Mouse (Mus musculus) lung, postnatal 36 days (tissue): ENCODE data around the gene Nacc1.

Experiments used
- DNase-seq: peaks from one replicate; pipeline ENCODE4 v3.0.0; 2022; ENCODE audit warnings: mixed read lengths

The Nacc1 gene

DNA sequence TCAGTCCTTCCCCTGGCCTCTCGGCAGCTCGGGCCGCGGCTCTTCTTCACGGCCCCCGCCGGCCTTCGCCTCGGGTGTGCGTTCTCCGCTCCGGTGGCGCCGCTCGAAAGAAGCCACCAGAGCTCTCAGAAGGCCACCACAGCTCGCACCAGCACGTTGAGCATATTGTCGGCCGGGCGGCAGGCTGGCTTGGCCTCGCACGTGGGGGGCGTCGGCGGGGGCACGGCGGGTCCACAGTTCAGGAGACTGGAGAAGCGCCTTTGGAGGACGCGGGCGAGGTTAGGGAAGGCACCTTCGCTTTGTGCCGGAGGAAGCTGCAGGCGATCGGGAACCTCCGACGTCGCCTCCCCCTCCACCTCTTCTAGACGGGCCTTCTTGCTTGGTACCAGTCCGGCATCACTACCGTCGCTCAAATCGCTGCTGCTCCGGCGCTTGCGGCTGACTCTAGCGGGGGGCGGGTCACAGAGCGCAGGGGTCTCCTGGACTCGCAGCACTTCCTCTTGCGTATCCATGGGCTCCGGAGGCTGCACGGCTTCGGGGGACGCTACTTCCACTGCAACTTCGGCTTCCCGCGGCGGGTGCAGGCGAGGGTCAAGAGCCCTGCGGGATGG, 25.6 kb downstream of the Nacc1 start:
- peak; percentile 35 for DNase-seq

- DNase-seq = peak; percentile 98
Measured at GRCm38 (mm10) chr8:84661458-84661871, 26.2 kb downstream of the Nacc1 start.

GRCm38 (mm10) chr8:84660819-84661457, 26.7 kb downstream of the Nacc1 start:
- peak; percentile 86 for DNase-seq

DNA sequence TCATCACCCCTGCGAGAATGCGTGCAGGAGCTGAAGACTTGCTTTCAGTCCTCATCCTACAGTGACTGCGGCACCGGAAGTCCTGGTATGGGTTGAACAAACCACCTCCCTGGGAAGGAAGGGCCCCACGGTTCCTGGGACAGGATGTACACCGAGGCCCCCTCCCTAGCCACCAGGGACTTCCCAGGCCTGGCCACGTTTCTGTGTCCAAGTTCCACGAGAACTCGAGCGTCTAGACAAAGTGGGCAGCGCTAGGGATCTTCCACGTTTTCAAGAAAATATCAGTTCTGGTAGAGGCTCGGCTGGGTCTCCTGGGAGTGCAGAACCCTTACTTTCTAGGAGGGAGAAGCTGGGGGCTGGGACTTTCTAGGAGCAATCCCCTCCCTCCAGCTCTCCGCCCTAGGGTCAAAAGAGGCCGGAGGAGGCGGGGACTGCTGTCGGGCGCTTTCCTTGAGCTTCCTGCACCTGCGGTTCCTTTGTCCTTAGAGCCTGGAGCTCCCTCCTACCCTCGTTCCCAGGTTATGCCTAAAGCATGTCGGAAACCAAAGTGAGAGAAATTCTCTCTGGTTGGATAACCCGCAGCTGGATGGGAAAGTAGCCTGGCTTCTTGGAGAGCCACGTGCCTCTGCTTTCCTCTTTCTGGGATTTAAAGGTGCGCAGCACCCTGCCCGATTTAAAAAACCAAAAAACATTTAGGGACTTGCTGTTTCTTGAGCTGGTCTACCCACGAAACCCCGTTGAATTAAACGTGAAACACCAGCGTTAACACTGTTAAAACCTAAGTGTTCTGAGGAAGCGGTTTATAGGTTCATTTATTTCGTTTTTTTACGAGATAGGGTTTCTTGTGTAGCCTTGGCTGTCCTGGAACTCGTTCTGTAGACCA, 27.5 kb downstream of the Nacc1 start:
- peak; percentile 87 for DNase-seq

GRCm38 (mm10) chr8:84658951-84659350, 28.7 kb downstream of the Nacc1 start:
- no peak for DNase-seq

DNA sequence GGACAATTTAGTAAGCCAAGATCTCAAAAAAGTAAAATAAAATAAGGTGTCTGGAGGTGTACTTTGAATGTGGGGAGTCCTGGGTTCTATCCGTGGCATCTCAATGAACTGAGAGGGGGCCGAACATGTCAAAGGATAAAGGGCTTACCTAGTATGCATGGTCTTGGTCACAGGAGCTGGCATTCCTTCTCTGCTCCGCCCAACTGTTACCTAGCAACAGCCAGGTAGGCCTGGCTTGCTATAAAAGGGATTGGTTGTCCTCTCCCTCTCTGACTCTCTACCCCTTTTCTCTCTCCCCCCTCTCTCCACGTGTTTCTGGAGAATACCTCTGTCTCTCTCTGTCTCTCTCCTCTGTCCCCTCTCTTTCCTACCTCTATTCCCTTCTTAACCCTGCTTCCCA, 30.0 kb downstream of the Nacc1 start:
- peak; percentile 62 for DNase-seq

GRCm38 (mm10) chr8:84657203-84657602, 30.5 kb downstream of the Nacc1 start:
- DNase-seq = no peak

- peak; percentile 96 for DNase-seq
Measured at GRCm38 (mm10) chr8:84656641-84657126, 31.0 kb downstream of the Nacc1 start.

GRCm38 (mm10) chr8:84656191-84656525, 31.5 kb downstream of the Nacc1 start:
- peak; percentile 49 for DNase-seq

DNA sequence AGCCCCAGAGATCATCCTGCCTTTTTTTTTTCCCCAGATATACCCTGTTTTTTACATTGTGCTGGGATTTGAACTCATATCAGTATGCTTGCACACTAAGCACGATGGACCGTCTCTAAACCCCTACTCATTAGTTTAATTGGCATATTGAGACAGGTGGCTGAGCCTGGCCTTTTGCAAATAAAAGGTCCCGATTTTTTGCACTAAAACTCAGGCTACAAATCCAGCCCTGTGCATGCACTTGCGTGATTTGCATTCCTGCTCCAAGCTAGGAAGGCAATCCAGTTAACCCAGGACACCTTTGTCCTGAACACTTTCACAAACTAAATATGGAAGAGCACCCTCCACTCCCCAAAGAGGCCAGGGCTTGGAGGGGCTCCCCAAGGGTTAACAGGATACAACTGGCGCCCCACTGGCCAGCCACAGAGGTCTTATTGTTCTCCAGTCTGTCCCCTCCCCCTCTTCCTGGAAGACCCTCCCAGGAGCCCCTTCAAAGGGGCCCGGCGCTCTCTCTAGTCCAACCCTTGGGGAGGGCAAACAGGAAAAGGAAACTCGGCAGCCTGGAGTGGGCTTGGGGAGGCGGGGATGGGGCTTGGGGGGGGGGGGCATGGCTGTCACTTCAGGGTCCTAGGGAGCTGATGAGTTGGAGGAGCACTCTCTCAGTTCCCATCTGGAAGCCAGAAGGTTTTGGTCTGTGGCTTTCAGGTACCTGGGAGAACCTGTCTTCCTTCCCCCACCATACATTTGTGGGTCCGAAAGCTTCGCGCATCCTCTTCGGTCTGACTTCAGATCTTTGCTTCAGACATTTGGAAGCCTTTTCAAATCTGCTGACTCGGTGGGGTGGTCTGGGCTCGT, 32.1 kb downstream of the Nacc1 start:
- DNase-seq = peak; percentile 63

DNA sequence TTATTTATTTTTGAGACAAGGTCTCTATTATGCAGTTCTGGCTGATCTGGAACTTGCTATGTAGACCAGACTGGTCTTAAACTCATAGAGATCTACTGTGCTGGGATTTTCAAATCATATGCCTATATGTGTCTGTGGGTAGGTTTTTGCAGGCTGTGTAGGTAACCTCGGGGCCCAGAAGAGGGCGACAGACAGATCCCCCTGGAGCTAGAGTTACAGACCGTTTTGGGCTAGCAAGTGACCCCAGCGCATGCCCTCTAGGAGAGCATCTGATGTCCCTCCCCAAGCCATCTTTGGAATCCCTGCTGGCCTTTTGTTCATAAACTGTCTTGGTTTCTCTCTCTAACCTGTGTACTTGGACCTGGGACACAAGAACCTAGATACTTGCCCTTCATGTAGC, 33.1 kb downstream of the Nacc1 start:
- no peak for DNase-seq

DNA sequence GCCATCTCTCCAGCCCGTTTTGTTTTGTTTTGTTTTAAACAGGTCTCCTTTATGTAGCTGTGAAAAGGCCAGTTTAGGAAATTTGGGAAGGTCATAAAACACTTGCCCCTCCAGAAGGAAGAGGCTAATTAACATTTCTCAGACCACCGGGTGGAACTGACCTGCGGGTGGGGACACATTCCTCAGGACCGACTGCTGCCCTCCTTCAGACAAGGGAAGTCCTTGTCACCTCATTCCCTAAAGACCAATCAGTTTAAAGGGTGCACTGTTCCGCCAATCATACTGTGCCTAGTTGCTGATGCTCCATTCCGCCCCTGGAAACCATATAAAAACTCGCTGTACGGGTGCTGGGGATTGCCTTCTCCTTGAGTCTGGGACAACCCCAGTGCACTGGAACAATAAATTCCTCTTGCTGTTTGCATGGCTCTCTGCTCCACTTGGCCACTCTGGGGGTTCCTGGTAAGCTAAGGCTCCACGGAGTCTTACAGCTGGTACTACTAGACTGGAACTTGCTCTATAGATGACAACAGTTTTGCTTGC, 34.5 kb downstream of the Nacc1 start:
- no peak for DNase-seq

- DNase-seq = no peak
Measured at GRCm38 (mm10) chr8:84650213-84650612, 37.4 kb downstream of the Nacc1 start.

DNA sequence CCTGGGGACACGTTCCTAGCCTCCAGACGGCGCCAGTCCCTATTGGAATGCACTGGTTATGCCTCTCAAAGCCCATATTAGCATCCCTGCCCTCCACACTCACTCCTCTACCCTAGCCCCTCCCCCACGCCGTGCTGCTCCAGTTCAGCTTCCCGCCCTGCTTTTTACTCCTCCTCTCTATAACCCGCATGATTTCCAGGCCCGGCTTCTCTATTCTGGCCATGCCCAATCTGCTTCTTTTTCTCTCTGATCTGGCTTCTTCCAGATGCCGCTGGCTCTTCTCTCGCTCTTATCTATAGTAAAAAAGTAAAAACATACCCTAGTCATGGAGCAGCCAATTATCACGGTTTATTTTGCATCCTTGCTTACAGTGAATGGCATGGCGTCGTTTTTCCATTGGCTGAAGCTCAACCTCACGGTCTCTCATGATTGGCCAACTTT, 40.2 kb downstream of the Nacc1 start:
- DNase-seq = peak; percentile 44

DNA sequence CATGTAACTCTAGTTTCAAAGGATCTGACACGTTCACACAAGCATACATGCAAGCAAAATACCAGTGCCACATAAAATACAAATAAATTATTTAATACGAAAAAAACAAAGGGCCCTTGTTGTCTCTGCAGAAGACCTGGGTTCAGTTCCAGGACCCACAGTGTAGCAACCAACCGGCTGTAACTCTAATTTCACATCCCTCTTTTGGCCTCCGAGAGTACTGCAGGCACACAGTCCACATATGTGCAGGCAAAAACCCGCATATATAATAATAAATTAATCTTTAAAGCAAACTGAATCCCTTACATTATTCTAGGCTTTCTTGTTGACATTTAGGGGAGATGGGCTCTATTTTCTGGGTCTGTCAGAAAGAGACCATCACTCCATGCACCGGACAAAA, 40.9 kb downstream of the Nacc1 start:
- no peak for DNase-seq

- DNase-seq = no peak
Measured at GRCm38 (mm10) chr8:84643019-84643418, 44.6 kb downstream of the Nacc1 start.

DNA sequence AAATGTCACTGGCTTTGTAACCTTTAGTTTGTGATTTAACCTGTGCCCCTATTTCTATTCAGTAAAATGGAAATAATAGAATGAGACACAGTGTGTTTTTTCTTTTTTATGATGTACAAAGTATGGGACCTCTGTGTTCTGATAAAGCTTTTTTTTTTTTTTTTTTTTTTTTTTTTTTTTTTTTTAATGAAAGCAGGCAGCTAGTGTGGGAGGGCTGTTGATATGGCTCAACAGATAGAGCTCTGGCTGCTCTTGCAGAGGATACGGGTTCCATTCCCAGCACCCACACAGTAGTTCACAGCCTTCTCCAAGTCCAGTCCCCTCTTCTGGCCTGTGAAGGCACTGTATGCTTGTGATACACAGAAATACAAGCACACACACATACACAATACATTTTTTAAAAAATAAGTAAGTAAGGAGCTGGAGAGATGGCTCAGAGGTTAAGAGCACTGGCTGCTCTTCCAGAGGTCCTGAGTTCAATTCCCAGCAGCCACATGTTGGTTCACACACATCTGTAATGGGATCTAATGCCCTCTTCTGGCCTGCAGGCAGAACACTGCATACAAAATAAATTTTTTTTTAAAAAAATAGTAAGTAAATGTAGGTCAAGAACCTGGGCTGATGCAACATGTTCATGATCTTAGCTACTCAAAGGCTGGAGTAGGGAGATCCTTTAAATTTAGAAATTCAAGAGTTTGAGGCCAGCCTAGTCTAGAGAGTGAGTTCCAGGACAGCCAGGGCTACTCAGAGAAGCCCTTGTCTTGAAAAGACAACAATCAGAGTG, 45.9 kb downstream of the Nacc1 start:
- no peak for DNase-seq

- DNase-seq = no peak
Measured at GRCm38 (mm10) chr8:84640617-84641294, 46.9 kb downstream of the Nacc1 start.

GRCm38 (mm10) chr8:84640010-84640588, 47.6 kb downstream of the Nacc1 start:
- DNase-seq = no peak

GRCm38 (mm10) chr8:84639162-84640009, 48.3 kb downstream of the Nacc1 start:
- DNase-seq = peak; percentile 95
